Mouse (Mus musculus) cerebellum, postnatal 25 days (tissue): ENCODE measurements around the gene Srpk1.
"Not testable (repeated sequence)": the region's sequence is repeated elsewhere in the genome, so short reads cannot be mapped to it uniquely, and the experiment has no call there.

Experiments
- DNase-seq, 2 experiments: peaks; one replicate each; pipeline ENCODE4 v3.0.0; 2021; ENCODE audit warnings: mixed read lengths in 2 of 2

The Srpk1 gene

GRCm38 (mm10) chr17:28612603-28613002 is 9.9 kb downstream of the Srpk1 start:
- no peak for DNase-seq

- no peak for DNase-seq
Observed at GRCm38 (mm10) chr17:28609543-28609942, 13.0 kb downstream of the Srpk1 start.

GRCm38 (mm10) chr17:28601557-28602250 is 20.8 kb downstream of the Srpk1 start:
- DNase-seq: no peak

GRCm38 (mm10) chr17:28600780-28601179 is 21.7 kb downstream of the Srpk1 start:
- no peak for DNase-seq

GRCm38 (mm10) chr17:28593965-28594364 is 28.5 kb downstream of the Srpk1 start:
- DNase-seq: no peak

GRCm38 (mm10) chr17:28592998-28593397 is 29.5 kb downstream of the Srpk1 start:
- DNase-seq: peak; percentile 81 to 87

GRCm38 (mm10) chr17:28591476-28591875 is 31.0 kb downstream of the Srpk1 start:
- DNase-seq: no peak

- no peak for DNase-seq
Observed at GRCm38 (mm10) chr17:28590596-28590995, 31.9 kb downstream of the Srpk1 start.

- DNase-seq: no peak
Observed at GRCm38 (mm10) chr17:28588591-28588990, 33.9 kb downstream of the Srpk1 start.

- no peak for DNase-seq
Observed at GRCm38 (mm10) chr17:28586509-28586908, 36.0 kb downstream of the Srpk1 start.

GRCm38 (mm10) chr17:28581056-28581455 is 41.5 kb downstream of the Srpk1 start:
- DNase-seq: no peak

- DNase-seq: peak in 1 of 2 experiments; percentile 35
Observed at GRCm38 (mm10) chr17:28580396-28580795, 42.1 kb downstream of the Srpk1 start.

GRCm38 (mm10) chr17:28575244-28576125 is 47.0 kb downstream of the Srpk1 start, which contains the start of gene Lhfpl5:
Lhfpl5 (plus strand) TSS chr17:28575641.
- peak; percentile 45 to 73 for DNase-seq

GRCm38 (mm10) chr17:28572941-28573340 is 49.6 kb downstream of the Srpk1 start:
- no peak for DNase-seq

- DNase-seq: no peak
Observed at GRCm38 (mm10) chr17:28572521-28572920, 50.0 kb downstream of the Srpk1 start.

GRCm38 (mm10) chr17:28571868-28572267 is 50.6 kb downstream of the Srpk1 start:
- no peak for DNase-seq

GRCm38 (mm10) chr17:28567541-28567940 is 55.0 kb downstream of the Srpk1 start:
- DNase-seq: no peak

- DNase-seq: no peak
Observed at GRCm38 (mm10) chr17:28565181-28565580, 57.3 kb downstream of the Srpk1 start.

GRCm38 (mm10) chr17:28561613-28562012 is 60.9 kb downstream of the Srpk1 start:
- no peak for DNase-seq

- DNase-seq: no peak
Observed at GRCm38 (mm10) chr17:28560598-28560997, 61.9 kb downstream of the Srpk1 start, which contains the start of gene Clps. Clps (minus strand) TSS chr17:28560766.

GRCm38 (mm10) chr17:28557772-28558171 is 64.7 kb downstream of the Srpk1 start:
- no peak for DNase-seq

GRCm38 (mm10) chr17:28556635-28557396 is 65.7 kb downstream of the Srpk1 start:
- DNase-seq: no peak

GRCm38 (mm10) chr17:28554021-28554420 is 68.5 kb downstream of the Srpk1 start:
- DNase-seq: not testable (repeated sequence)
